Mouse (Mus musculus) kidney, postnatal 10 days (tissue): Measurements from ENCODE around the gene Igfbp6.
A peak's percentile ranks its signal among the peaks of the same experiment; 100 is the strongest.

Experiments
- DNase-seq: peaks from one replicate; pipeline ENCODE4 v3.0.0; 2021; ENCODE audit warnings: mixed read lengths

The Igfbp6 gene

DNA sequence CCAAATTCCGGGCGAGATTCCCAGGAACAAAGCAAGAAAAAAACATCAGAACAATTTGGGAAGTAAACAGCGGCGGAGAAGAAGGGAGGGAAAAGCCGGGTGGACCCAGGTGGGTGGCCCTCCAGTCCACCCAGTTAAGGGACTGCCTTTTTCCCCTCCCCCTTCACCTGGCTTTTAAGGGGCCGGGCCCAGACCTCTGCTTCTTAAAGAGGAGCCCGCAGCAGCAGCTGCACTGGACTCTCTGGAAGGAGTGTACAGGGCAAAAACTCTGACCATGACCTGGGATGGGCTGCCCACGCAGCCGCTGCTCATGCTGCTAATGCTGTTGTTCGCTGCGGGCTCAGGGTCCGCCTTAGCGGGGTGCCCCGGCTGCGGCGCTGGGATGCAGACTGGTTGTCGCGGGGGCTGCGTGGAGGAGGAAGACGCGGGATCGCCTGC lies at the start of gene Igfbp6:
TSS of gene Igfbp6 (plus strand) at position 89 of the 438 bp plus-strand sequence.
- no peak for DNase-seq

GRCm38 (mm10) chr15:102094988-102095387 lies 49.2 kb upstream of the Igfbp6 start:
- DNase-seq: no peak

DNA sequence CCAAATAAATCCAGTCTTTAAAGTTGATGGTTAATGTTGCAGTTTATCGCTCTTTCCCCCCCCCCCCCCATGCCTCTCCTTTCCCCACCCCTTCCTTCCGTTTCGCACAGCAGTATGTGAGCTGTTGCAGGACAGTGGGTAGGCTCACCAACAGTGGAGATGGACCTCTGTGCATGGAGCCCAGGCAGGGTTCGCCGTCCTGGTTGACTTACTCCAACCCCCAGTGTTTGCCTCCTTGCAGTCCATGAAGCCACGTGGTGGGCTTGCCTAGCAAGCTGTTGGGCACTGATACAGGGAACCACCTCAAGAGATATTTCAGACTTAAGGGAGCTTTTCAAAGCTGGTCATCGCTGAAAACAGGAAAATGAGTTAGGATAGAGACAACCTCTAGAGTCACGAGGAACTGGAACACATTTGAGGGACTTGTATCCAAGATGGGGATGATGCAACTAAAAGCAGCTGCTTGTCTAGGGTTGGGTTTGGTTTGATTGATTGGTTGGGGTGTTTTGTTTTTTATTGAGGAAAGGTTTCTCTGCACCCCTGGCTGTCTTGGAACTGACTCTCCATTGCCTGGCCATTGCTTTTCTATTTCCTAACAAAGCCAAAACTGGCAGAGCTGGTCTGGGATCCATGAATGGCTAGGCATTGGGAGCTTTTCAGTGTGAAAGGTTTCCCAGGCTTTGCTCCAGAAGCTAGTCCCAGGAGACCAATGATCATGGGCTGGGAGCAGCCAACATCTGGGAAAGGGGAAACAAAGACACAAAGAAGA lies 46.8 kb upstream of the Igfbp6 start:
- peak; percentile 47 for DNase-seq

DNA sequence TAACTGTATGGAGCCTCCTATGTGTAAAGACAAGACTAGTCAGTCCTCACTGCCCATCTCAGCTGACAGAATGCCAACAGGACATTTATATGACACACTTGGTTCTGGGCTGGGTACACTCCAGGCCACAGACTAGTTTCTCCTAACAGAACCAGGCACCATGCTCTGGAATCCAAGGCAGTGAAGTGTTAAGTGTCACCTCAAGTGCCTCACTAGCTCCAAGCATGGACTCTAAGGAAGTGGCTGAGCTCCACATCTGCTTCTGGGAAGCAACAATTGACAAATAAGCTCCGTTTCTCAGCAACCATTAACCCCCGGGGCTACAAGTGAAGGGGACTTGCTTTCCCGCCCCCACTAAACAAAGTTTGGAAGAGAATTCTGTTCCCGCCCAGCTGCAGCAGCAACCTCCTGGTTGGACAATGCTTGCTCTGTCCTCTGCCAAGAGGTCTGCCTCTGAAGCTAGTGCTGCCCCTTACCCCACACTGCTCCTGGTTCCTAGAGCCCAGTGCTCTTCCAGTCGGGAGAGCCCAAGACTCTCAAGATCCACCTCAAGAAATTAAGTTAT lies 46.1 kb upstream of the Igfbp6 start:
- peak; percentile 26 for DNase-seq

DNA sequence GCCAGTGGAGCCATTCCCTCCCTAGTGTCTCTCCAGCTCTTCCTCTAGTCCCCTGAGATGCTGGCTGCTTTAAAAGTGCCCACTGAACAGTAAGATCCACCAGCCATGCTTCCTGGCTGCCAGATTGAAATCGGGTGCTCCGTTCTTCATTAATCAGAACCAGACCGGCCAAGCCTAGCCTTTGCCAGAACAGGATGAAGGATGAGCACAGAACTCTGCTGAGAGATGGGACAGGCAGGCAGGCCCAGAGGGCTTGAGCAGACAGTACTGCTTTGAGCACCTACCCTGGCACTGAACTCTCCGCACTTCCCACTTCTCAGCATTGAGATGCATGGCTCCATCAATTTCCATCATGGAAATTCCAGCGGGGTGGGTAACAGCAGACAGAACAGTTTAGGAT lies 44.9 kb upstream of the Igfbp6 start:
- peak; percentile 13 for DNase-seq

- DNase-seq: no peak
Measured at GRCm38 (mm10) chr15:102099771-102100160, 44.4 kb upstream of the Igfbp6 start.

- DNase-seq: peak; percentile 92
Measured at GRCm38 (mm10) chr15:102100161-102100981, 43.8 kb upstream of the Igfbp6 start, which contains the start of gene Tns2. Gene Tns2, plus strand, starts transcription at chr15:102100413.

DNA sequence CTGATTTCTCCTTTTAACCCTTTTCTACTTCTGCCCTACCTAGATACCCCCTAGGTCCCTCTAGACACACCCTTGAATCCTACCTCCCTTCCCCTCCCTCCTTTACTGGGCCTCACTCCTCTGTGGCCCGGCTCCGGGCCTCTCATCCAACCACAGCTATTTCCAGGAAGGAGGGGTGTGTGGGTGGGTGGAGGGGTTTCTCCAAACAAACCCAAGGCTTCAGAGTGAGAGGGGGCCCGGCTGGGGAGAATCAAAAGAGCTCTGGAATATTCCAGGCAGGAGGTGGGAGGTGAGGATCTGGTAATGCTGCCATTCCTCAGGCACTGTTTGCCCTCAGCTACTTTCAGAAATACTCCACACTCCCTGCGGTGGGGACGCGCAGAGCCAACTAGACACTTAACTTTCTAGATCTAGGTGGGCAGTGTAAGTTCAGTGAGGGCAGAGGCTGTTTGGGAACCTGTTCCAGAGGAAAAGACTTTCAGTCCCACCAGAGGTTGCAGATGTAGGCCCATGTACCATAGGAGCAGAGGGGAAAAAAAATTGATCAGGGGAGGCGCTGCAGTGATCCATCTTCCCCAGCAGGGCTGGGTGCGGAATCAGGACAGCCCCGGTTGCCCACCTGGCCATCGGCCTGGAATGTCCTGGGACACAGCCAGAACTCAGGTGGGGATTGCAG lies 43.0 kb upstream of the Igfbp6 start:
- peak; percentile 67 for DNase-seq

GRCm38 (mm10) chr15:102101672-102102541 lies 42.3 kb upstream of the Igfbp6 start:
- peak; percentile 80 for DNase-seq

- peak; percentile 88 for DNase-seq
Measured at GRCm38 (mm10) chr15:102102548-102103121, 41.5 kb upstream of the Igfbp6 start.

- peak; percentile 73 for DNase-seq
Measured at GRCm38 (mm10) chr15:102103371-102103946, 40.7 kb upstream of the Igfbp6 start.

DNA sequence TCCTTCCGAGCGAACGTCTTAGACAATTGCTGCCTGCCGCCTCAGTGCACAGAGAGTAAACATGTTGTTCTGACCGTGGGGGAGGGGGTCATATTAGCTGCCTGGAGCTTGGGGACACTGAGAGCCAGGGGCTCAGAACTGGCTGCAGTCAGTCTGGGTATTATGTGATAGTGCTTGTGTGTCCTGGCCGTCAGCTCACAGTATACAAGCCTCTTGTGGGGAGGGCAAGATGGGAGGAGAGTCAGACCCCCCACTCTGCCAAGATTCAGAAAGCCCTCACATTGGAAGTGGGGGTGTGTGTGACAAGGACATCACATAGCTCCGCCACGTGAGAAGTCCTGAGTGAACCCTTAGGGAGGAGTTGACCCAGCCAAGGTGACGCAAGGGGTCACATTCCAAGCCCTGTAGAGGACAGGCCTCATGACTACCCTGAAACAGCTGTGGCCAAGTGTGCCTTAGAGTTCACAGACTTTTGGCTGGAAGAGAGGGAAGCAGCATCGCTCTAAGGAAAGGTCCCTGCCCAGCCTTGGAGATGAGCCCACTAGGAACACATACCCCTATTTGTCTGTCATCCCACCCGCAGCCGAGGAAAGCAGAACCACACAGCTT lies 40.1 kb upstream of the Igfbp6 start:
- DNase-seq: peak; percentile 83

DNA sequence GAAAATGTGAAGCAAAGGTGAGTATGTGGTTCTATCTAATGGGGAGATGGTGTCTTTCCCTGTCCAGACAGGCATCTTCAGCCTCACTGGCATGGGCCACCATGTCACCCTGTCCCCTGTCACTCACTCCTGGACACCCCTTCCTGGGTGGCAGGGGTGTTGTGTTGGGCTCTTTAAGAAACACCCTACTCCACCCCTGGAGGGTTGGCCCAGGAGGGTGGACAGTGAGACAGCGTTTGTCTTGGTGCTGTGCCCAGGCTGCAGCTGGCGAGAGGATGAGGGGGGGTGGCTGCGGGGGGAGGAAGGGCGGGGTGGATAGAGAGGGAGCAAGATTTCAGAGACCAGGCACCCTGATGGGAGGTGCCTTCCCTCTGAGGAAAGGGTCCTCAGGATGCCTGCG lies 38.8 kb upstream of the Igfbp6 start:
- peak; percentile 85 for DNase-seq

- peak; percentile 76 for DNase-seq
Measured at GRCm38 (mm10) chr15:102105764-102106730, 38.1 kb upstream of the Igfbp6 start.

DNA sequence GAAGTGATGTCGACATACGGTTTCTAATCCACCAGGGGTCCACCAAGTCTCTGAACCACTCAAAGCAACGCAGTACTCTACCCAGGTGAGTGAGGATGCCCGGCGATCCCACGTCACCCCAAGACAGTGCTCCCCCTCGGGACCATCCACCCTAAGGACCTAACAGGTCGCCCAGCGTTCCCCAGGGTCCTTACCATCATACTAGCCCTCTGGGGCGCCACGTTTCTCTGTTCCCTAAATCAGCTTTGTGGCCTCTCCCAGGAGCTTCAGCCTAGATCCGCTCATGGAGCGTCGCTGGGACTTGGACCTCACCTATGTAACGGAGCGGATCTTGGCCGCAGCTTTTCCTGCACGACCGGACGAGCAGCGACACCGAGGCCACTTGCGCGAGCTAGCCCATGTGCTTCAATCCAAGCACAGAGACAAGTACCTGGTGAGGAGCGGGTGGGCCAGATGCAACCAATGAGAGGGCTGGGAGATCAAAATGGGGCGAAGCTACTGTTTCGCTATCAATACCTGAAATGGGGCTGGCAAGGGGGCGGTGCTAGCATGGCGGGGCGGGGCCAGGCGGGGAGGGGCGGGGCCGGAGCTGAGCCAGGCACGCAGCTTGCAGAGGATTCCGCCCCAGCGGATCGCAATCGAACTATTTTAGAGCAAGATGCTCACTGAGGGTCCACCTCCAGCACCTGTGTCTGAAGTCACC lies 37.3 kb upstream of the Igfbp6 start:
- peak; percentile 43 for DNase-seq

DNA sequence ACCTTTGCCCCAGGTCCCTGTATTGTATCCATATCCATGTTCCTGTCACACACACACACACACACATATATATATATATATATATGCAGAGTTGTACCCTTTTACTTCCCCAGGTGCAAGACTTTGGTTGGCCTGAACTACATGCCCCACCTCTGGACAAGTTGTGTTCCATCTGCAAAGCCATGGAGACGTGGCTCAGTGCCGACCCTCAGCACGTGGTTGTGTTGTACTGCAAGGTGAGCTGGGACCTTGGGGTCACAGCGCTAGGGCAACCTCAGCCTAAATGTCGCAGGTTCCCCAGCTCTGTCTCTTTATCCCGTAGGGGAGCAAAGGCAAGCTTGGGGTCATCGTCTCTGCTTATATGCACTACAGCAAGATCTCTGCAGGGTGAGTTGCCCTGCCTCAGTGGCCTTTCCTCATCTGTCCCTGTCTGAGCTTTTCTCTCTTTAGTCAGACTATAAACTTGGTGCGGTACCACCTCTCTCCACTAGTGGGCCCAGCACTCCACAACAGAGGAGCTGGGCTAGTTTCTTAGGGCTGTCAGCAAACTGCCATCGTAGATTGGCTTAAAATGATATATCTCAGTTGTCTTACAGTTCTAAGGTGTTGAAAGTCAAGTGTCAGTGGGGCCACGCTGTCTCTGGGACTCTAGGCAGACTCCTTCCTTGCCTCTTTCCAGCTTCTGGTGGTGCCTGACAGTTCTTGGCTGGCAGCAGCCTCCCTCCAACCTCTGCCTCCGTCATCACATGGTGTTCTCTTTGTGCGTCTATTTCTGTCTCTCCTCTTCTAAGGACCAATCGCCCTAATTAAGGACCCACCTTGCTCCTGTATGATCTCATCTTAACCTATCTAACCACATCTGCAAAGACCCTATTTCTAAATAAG lies 36.2 kb upstream of the Igfbp6 start:
- peak; percentile 83 for DNase-seq

DNA sequence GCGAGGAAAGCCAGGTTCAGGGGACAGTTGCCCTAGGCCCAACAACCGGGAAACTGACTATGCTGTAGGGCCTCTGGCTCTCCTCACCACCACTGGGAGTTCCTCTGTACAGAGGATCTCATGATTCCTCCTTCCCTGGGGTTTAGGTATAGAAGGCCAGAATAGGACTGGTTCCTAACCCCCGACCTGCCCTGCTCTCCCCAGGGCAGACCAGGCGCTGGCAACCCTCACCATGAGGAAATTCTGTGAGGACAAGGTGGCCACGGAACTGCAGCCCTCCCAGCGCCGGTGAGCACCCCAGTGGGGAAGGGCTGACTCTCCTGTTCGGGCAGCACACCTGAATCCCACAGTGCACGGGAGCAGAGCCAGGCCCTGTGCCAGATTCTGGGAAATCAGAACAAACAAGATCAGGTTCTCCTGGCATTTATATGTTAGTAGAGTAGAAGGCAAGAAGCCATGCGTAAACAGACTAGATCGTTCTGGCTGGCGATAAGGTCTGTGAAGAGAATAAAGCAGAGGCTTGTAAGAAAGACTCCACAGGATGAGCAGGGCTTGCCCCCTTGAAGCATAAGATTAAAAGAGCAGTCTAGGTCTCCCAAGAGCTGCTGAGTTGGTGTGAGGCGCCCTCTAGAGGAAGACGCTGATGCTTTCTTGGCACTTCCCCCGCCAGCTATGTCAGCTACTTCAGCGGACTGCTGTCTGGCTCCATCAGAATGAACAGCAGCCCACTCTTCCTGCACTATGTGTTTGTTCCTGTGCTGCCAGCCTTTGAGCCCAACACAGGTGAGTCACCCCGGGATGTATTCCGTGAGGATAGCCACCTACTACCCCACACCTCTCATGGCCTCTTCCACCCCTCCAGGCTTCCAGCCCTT lies 35.3 kb upstream of the Igfbp6 start:
- peak; percentile 90 for DNase-seq
